Mouse (Mus musculus) testis, adult 2 months (tissue): Measurements from ENCODE around the gene Cnih1.

ENCODE experiments used
- CTCF ChIP-seq: fragments of 200-500 bp; IDR thresholded peaks from 2 replicates; pipeline ENCODE4 v1.5.1; 2012; ENCODE audit warnings: low read depth, mild to moderate bottlenecking, inconsistent platforms, low read length, moderate library complexity; ENCODE audit not compliant: control insufficient read depth, insufficient read depth, insufficient replicate concordance
- POLR2A ChIP-seq: fragments of 200-500 bp; IDR thresholded peaks from 2 replicates; pipeline ENCODE4 v1.6.1; 2012; ENCODE audit warnings: low read depth, mild to moderate bottlenecking, inconsistent platforms, low read length, moderate library complexity; ENCODE audit not compliant: control insufficient read depth

- TF ChIP-seq CTCF = no peak
- TF ChIP-seq POLR2A = no peak
These were observed 53.3 kb downstream of the Cnih1 start for GRCm38 (mm10) chr14:46734761-46735455.
